Mouse (Mus musculus): ENCODE data around the gene Pus7l. TPM values are rescaled to one million over a fixed set of nuclear protein-coding genes. Genes with fewer than 3 reads are reported as not detected.
"Not testable (repeated sequence)": the region's sequence is repeated elsewhere in the genome, so short reads cannot be mapped to it uniquely, and the experiment has no call there.

Pus7l gene
- polyA plus RNA-seq, 1 experiment = 6.4 TPM

DNA sequence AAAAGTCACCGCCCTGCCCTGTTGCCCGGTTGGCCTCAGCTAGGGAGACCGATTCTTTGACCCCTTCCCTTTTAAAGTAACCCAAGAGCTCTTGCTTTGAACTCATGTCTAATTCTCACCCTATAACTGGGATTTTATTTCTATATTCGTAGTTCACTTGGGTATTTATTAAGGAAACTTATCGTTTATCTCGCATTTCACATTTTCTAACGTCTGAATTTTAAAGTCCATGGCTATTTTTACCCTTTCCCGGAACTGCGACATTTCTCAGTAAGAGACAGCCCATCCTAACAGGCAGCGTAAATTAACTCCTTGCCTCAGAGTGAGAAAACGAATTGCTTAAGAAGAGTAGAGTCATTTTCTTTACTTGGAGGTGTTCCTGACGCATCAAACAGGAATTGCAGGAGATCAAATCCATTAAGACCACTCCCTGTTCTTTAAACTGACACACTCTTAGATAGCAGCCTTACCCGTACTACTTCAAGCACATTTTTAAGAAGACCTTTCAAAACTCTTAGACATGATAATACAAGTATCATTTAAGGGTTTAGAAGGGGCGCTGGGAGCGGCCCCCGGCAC lies 25.3 kb downstream of the Pus7l start:
- WGBS = 77% methylated on average over 16 of the region's 16 CpGs
- TF ChIP-seq CTCF (IDR thresholded peaks at IDR 0.05; ENCODE audit: borderline replicate concordance, control insufficient read depth, extremely low read depth, insufficient read depth, low read length, poor library complexity) (no peak), POLR2A (IDR thresholded peaks at IDR 0.05; ENCODE audit: control insufficient read depth, extremely low read depth, insufficient read depth, low read length, poor library complexity) (no peak)

DNA sequence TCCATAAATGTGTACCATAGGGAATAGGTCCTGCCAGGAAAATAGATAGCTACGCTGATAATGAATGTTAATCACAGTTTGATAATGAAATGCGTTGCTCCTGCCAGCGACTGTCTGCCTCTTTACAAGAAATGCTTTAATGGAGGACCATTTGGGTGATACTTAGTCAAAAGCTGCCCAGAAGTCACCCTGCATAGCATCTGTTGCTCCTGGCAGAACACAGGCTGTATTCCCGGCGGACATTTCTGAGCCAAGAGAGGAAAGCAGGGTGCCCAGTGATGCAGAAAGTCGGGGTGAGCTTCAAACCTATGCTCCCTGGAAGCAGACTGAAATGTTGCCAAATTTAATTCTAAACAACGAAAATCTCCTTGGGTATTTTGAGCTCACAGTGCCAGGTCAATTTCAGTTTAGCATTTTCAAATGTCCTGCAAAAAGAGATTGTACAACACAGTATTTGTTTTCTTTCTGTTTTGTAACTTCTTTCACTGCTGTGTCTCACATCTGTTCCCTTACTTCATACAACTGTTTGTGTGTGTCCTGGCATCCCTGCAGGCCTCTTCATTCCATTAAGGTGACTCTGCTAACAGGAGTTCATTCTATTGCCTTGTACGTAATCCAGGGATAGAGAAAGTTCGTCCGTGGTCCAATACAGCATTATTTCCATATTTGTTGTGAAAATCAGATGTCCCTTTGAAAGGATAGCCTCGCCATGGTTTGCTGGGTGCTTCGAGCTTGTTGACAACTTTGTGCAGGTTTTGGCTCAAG lies 39.7 kb downstream of the Pus7l start:
- TF ChIP-seq POLR2A (IDR thresholded peaks at IDR 0.05; ENCODE audit: control insufficient read depth, extremely low read depth, insufficient read depth, low read length, poor library complexity) (no peak), CTCF (IDR thresholded peaks at IDR 0.05; ENCODE audit: borderline replicate concordance, control insufficient read depth, extremely low read depth, insufficient read depth, low read length, poor library complexity) (no peak)
- Histone ChIP-seq H3K4me3 (ENCODE audit: control insufficient read depth, insufficient read depth, low read length) (no peak overlapping the region), H3K27ac (ENCODE audit: control insufficient read depth, insufficient read depth, low read length) (no peak overlapping the region), H3K36me3 (ENCODE audit: control insufficient read depth, insufficient read depth, low read length) (no peaks in the 10 kb centered on the region), H3K27me3 (ENCODE audit: control insufficient read depth, insufficient read depth, low read length) (no peaks in the 10 kb centered on the region), H3K4me1 (replicated peaks; ENCODE audit: control insufficient read depth, insufficient read depth, low read length) (no peaks in the 10 kb centered on the region)
- no peak for DNase-seq
- 93% methylated on average over 12 of the region's 12 CpGs for WGBS

More for the DNA sequence above, 25.3 kb downstream of the Pus7l start:
- no peaks in the 10 kb centered on the region for H3K36me3 ChIP-seq (ENCODE audit: control insufficient read depth, insufficient read depth, low read length)
- H3K4me1 ChIP-seq (replicated peaks; ENCODE audit: control insufficient read depth, insufficient read depth, low read length) = no peaks in the 10 kb centered on the region
- no peak overlapping the region for H3K4me3 ChIP-seq (ENCODE audit: control insufficient read depth, insufficient read depth, low read length)
- no peak overlapping the region for H3K27ac ChIP-seq (ENCODE audit: control insufficient read depth, insufficient read depth, low read length)
- DNase-seq = no peak
- H3K27me3 ChIP-seq (ENCODE audit: control insufficient read depth, insufficient read depth, low read length) = no peaks in the 10 kb centered on the region

DNA sequence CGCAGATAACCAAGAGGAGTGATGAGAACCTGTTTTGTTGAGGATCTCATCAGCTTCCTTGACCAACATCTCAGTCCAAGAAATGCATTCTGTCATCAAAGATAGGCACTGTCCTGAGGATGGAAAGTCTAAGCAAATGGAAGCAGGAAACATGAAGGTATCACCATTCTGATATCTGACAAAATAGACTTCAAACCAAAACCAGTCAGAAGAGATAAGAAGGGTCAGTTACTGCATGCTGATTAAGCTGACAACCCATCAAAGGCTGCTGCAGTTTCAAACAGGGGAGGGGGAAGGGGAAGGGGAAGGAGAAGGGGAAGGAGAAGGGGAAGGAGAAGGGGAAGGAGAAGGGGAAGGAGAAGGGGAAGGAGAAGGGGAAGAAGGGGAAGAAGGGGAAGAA lies 44.1 kb downstream of the Pus7l start:
- WGBS = 95% methylated on average over 1 of the region's 1 CpGs
- Histone ChIP-seq H3K4me1 (replicated peaks; ENCODE audit: control insufficient read depth, insufficient read depth, low read length) (no peaks in the 10 kb centered on the region), H3K36me3 (ENCODE audit: control insufficient read depth, insufficient read depth, low read length) (no peaks in the 10 kb centered on the region), H3K27ac (ENCODE audit: control insufficient read depth, insufficient read depth, low read length) (no peak overlapping the region), H3K4me3 (ENCODE audit: control insufficient read depth, insufficient read depth, low read length) (no peak overlapping the region), H3K27me3 (ENCODE audit: control insufficient read depth, insufficient read depth, low read length) (no peaks in the 10 kb centered on the region)
- DNase-seq = no peak
- TF ChIP-seq CTCF (IDR thresholded peaks at IDR 0.05; ENCODE audit: borderline replicate concordance, control insufficient read depth, extremely low read depth, insufficient read depth, low read length, poor library complexity) (no peak), POLR2A (IDR thresholded peaks at IDR 0.05; ENCODE audit: control insufficient read depth, extremely low read depth, insufficient read depth, low read length, poor library complexity) (no peak)

DNA sequence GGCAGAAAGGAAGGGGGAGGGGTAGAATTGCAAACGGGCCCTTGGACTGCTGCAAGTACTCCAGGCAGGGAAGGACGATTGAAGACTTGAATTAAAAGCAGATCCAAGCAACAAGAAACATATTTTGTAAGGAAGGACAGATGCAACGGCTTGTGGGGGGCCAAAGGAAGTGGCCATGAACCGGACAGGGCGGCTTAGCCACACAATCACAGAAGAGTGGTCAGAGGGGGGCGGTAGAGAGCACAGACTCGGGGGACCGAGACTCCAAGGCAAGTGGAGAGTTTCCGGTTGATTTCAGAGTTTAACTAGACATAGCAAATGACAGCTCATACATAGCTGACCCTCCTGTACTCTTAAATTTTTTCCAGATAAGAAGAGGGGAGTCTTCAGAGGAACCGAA lies 47.4 kb downstream of the Pus7l start:
- H3K36me3 ChIP-seq (ENCODE audit: control insufficient read depth, insufficient read depth, low read length) = no peaks in the 10 kb centered on the region
- no peak for DNase-seq
- H3K4me1 ChIP-seq (replicated peaks; ENCODE audit: control insufficient read depth, insufficient read depth, low read length) = no peaks in the 10 kb centered on the region
- 82% methylated on average over 10 of the region's 10 CpGs for WGBS
- no peak overlapping the region for H3K4me3 ChIP-seq (ENCODE audit: control insufficient read depth, insufficient read depth, low read length)
- H3K27ac ChIP-seq (ENCODE audit: control insufficient read depth, insufficient read depth, low read length) = no peak overlapping the region
- TF ChIP-seq CTCF (IDR thresholded peaks at IDR 0.05; ENCODE audit: borderline replicate concordance, control insufficient read depth, extremely low read depth, insufficient read depth, low read length, poor library complexity) (no peak), POLR2A (IDR thresholded peaks at IDR 0.05; ENCODE audit: control insufficient read depth, extremely low read depth, insufficient read depth, low read length, poor library complexity) (no peak)
- H3K27me3 ChIP-seq (ENCODE audit: control insufficient read depth, insufficient read depth, low read length) = no peaks in the 10 kb centered on the region

DNA sequence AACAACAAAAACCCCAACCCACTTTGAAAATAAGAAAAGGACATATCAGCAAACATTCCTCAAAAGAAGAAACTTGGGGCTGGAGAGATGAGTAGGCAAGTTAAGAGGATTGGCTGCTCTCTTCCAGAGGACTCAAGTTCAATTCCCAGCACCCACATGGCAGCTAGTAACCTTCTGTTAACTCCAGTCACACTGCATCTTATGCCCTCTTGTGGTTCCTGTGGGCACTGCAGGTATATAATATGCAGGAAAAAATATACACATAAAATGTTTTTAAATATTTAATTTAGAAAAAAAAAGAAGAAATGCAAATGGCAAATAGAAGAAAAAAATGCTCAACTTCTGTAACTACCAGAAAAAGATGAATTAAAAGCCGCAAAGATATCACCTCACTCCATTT lies 48.9 kb downstream of the Pus7l start:
- Histone ChIP-seq H3K36me3 (ENCODE audit: control insufficient read depth, insufficient read depth, low read length) (no peaks in the 10 kb centered on the region), H3K27ac (ENCODE audit: control insufficient read depth, insufficient read depth, low read length) (no peak overlapping the region), H3K4me1 (replicated peaks; ENCODE audit: control insufficient read depth, insufficient read depth, low read length) (no peaks in the 10 kb centered on the region), H3K4me3 (ENCODE audit: control insufficient read depth, insufficient read depth, low read length) (no peak overlapping the region), H3K27me3 (ENCODE audit: control insufficient read depth, insufficient read depth, low read length) (no peaks in the 10 kb centered on the region)
- TF ChIP-seq CTCF (IDR thresholded peaks at IDR 0.05; ENCODE audit: borderline replicate concordance, control insufficient read depth, extremely low read depth, insufficient read depth, low read length, poor library complexity) = no peak
- TF ChIP-seq POLR2A (IDR thresholded peaks at IDR 0.05; ENCODE audit: control insufficient read depth, extremely low read depth, insufficient read depth, low read length, poor library complexity) = no peak
- DNase-seq = no peak
- WGBS = 100% methylated on average over 1 of the region's 1 CpGs

DNA sequence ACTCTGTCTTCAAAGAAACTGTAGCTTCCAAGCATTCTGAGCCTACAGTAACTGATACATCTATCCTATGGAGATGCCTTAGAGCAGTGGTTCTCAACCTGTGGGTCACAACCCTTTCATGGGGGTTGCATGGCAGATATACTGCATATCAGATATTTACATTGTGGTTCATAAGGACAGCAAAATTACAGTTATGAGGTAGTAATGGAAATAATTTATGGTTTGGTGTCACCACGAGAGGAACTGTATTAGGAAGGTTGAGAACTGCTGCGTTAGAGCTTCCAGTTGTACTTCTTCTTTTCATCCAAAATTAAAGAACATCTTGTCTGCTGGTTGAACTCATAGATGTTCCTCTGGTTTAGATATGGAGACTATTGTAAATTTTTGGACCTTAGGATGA lies 53.9 kb downstream of the Pus7l start:
- Histone ChIP-seq H3K36me3 (ENCODE audit: control insufficient read depth, insufficient read depth, low read length) (no peaks in the 10 kb centered on the region), H3K4me1 (replicated peaks; ENCODE audit: control insufficient read depth, insufficient read depth, low read length) (no peaks in the 10 kb centered on the region), H3K4me3 (ENCODE audit: control insufficient read depth, insufficient read depth, low read length) (no peak overlapping the region), H3K27ac (ENCODE audit: control insufficient read depth, insufficient read depth, low read length) (no peak overlapping the region), H3K27me3 (ENCODE audit: control insufficient read depth, insufficient read depth, low read length) (no peaks in the 10 kb centered on the region)
- TF ChIP-seq CTCF (IDR thresholded peaks at IDR 0.05; ENCODE audit: borderline replicate concordance, control insufficient read depth, extremely low read depth, insufficient read depth, low read length, poor library complexity) = no peak
- no peak for TF ChIP-seq POLR2A (IDR thresholded peaks at IDR 0.05; ENCODE audit: control insufficient read depth, extremely low read depth, insufficient read depth, low read length, poor library complexity)
- 41% methylated on average over 2 of the region's 2 CpGs for WGBS
- DNase-seq = no peak

DNA sequence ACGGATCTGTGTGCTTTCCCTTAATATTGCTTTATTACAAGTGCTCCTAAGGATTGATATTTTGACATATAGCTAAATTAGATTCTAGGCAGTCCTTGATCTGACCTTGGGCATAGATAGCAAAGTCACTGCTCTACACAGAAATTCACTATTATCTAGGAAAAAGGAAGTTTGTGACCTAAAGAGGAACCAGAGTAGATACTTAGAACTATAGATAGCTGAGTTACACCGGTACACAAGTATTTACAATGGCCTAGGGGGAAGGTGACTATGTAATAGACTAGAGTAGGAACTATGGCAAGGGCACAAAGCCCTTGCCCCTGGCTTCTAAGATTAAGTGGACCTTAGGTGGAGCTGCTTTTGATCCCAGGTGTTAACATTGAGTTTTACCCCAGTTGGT lies 55.3 kb downstream of the Pus7l start:
- H3K4me1 ChIP-seq (replicated peaks; ENCODE audit: control insufficient read depth, insufficient read depth, low read length); DNase-seq; H3K4me3 ChIP-seq (ENCODE audit: control insufficient read depth, insufficient read depth, low read length); H3K36me3 ChIP-seq (ENCODE audit: control insufficient read depth, insufficient read depth, low read length); H3K27ac ChIP-seq (ENCODE audit: control insufficient read depth, insufficient read depth, low read length); H3K27me3 ChIP-seq (ENCODE audit: control insufficient read depth, insufficient read depth, low read length): not testable (repeated sequence)
- 56% methylated on average over 2 of the region's 2 CpGs for WGBS
